Mouse (Mus musculus): ENCODE data around the gene Il1rl2. TPM values are rescaled to one million over a fixed set of nuclear protein-coding genes. Genes with fewer than 3 reads are reported as not detected.
A peak's percentile ranks its signal among the peaks of the same experiment; 100 is the strongest.

The Il1rl2 gene
- polyA plus RNA-seq, 1 experiment from 2014 or later = 6.1 TPM

DNA sequence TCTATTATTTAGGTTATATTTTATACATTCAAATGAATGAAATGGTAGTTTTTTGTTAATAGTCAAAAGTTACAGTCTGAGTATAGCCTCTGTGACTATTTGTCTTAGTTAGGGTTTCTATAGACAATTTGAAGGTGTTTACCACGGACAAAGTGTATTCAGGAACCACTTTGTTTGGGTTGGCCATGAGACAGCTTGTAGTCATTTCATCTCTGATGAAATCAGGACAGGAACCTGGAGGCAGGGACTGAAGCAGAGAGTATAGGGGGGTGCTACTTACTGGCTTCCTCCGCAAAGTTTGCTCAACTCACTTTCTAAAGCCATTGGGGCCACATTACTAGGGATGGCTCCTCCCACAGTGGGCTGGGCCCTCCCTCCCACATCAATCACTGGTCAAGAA lies 12.8 kb upstream of the Il1rl2 start:
- no peak overlapping the region for H3K9ac ChIP-seq (ENCODE audit: low read depth, low read length)
- no peak overlapping the region for H3K4me2 ChIP-seq (ENCODE audit: low read depth, low read length)
- no peak for DNase-seq (ENCODE audit: low spot score)
- H3K27me3 ChIP-seq (replicated peaks; ENCODE audit: control insufficient read depth, insufficient read depth, low read length) = no peaks in the 10 kb centered on the region
- no peak for ATAC-seq (ENCODE audit: low read depth)
- H3K36me3 ChIP-seq (ENCODE audit: control insufficient read depth, insufficient read depth, low read length) = no peaks in the 10 kb centered on the region; the same call in 1 of the 2 replicates
- WGBS = 75% methylated on average over 2 of the region's 2 CpGs
- H3K27ac ChIP-seq (replicated peaks; ENCODE audit: low read depth, low read length) = no peak overlapping the region
- H3K4me3 ChIP-seq (ENCODE audit: low read depth, low read length) = no peak overlapping the region
- no peaks in the 10 kb centered on the region for H3K9me3 ChIP-seq (ENCODE audit: control insufficient read depth, low read length)
- no peaks in the 10 kb centered on the region for H3K4me1 ChIP-seq (ENCODE audit: control insufficient read depth, insufficient read depth, low read length)

DNA sequence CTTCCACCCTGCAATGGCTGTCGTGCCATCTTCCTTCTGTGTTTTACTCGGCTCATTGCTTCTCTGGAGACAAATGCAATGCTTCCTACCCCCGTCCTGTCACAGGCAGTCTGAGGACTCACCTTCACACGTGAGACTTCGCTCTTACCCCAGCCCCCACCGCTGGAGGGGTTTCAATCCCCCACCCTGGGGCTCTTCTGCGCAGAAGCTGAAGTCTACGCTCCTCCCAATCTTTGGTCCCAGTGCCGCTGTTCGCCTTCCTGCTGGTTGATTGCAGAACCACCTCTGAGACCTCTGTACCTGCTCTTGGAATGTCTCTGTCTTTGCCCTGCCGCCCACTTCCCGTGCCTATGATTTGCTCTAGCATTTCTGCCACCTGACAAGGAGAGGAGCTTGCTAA lies 10.4 kb upstream of the Il1rl2 start:
- ATAC-seq (ENCODE audit: low read depth) = no peak
- Histone ChIP-seq H3K9me3 (ENCODE audit: control insufficient read depth, low read length) (no peaks in the 10 kb centered on the region), H3K4me3 (ENCODE audit: low read depth, low read length) (no peak overlapping the region), H3K4me1 (ENCODE audit: control insufficient read depth, insufficient read depth, low read length) (no peaks in the 10 kb centered on the region), H3K4me2 (ENCODE audit: low read depth, low read length) (no peak overlapping the region), H3K9ac (ENCODE audit: low read depth, low read length) (no peak overlapping the region), H3K27me3 (replicated peaks; ENCODE audit: control insufficient read depth, insufficient read depth, low read length) (no peaks in the 10 kb centered on the region), H3K27ac (replicated peaks; ENCODE audit: low read depth, low read length) (no peak overlapping the region), H3K36me3 (ENCODE audit: control insufficient read depth, insufficient read depth, low read length) (no peaks in the 10 kb centered on the region; the same call in 1 of the 2 replicates)
- WGBS = 74% methylated on average over 12 of the region's 12 CpGs
- no peak for DNase-seq (ENCODE audit: low spot score)

DNA sequence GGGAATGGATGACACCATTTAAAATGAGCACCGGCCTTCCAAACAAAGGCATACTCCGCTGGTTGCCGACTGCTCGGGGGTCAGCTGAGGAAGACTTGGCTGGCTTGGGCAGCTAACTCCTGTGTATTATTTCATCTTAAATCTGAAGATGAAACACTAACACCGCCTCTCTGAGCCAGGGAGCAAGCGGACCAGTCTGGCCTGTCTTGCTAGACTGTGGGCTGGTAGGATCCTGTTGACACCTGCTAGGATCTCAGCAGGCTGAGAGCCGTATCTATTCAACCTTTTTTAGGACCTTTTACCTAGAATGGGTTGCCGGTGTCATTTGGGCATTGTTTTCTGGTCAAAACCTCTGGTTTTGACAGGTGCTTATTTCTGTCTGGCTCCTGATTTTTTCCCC lies 6.8 kb upstream of the Il1rl2 start:
- DNase-seq (ENCODE audit: low spot score) (peak; percentile 52), ATAC-seq (ENCODE audit: low read depth) (no peak)
- Histone ChIP-seq H3K4me1 (ENCODE audit: control insufficient read depth, insufficient read depth, low read length) (no peaks in the 10 kb centered on the region), H3K4me3 (ENCODE audit: low read depth, low read length) (no peak overlapping the region), H3K27ac (replicated peaks; ENCODE audit: low read depth, low read length) (no peak overlapping the region), H3K9me3 (ENCODE audit: control insufficient read depth, low read length) (no peaks in the 10 kb centered on the region), H3K9ac (ENCODE audit: low read depth, low read length) (no peak overlapping the region), H3K4me2 (ENCODE audit: low read depth, low read length) (no peak overlapping the region), H3K36me3 (ENCODE audit: control insufficient read depth, insufficient read depth, low read length) (no peaks in the 10 kb centered on the region; the same call in 1 of the 2 replicates), H3K27me3 (replicated peaks; ENCODE audit: control insufficient read depth, insufficient read depth, low read length) (no peaks in the 10 kb centered on the region)
- 78% methylated on average over 8 of the region's 8 CpGs for WGBS

DNA sequence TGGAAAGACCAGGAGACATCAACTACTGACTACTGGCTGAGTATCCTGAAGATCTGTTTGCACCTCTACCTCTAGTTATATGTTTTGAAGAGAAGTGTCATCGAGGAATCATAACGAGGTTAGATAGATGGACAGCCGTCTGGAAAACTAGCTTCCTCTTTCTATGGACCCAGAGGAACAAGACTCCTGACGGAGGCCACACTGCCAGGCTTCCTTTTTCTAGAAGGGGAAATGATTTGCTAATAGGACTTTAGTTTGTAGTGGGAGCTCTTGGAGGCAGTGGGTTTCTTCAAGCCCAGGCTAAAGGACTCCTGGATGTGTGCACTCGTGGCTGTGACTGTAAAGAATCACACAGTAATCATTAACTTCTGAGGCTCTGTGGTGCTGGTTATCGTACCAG lies 2.6 kb upstream of the Il1rl2 start:
- no peak overlapping the region for H3K4me2 ChIP-seq (ENCODE audit: low read depth, low read length)
- no peak overlapping the region for H3K9ac ChIP-seq (ENCODE audit: low read depth, low read length)
- 76% methylated on average over 6 of the region's 6 CpGs for WGBS
- H3K27me3 ChIP-seq (replicated peaks; ENCODE audit: control insufficient read depth, insufficient read depth, low read length) = peaks cover 10% of the 10 kb centered on the region; the same call in 1 of the 2 replicates
- ATAC-seq (ENCODE audit: low read depth) = no peak
- H3K4me1 ChIP-seq (ENCODE audit: control insufficient read depth, insufficient read depth, low read length) = peaks cover 3% of the 10 kb centered on the region; the same call in 1 of the 2 replicates
- H3K9me3 ChIP-seq (ENCODE audit: control insufficient read depth, low read length) = no peaks in the 10 kb centered on the region
- no peaks in the 10 kb centered on the region for H3K36me3 ChIP-seq (ENCODE audit: control insufficient read depth, insufficient read depth, low read length)
- no peak overlapping the region for H3K27ac ChIP-seq (replicated peaks; ENCODE audit: low read depth, low read length)
- no peak overlapping the region for H3K4me3 ChIP-seq (ENCODE audit: low read depth, low read length)
- DNase-seq (ENCODE audit: low spot score) = no peak

DNA sequence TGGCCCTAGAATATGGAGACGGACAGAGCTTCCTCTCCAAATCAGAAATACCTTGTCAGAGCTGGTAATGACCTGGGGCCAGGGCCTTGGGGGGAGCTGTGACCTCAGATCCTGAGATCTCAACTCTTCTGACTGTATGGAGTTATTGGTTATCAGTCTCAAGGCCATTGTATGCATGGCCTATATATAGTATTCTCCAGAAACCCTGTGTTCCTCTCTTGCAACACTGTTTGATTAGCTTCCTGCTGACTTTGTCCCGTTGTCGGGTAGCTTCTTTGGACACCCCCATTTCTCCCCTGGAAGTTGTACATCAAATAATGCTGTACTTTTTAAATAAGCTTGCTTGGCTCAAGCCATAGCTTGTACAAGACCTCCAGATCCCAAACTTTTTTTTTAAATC lies 1.9 kb upstream of the Il1rl2 start:
- whole genome bisulfite sequencing = 93% methylated on average over 3 of the region's 3 CpGs
- Histone ChIP-seq H3K27ac (replicated peaks; ENCODE audit: low read depth, low read length) (no peak overlapping the region), H3K36me3 (ENCODE audit: control insufficient read depth, insufficient read depth, low read length) (no peaks in the 10 kb centered on the region), H3K27me3 (replicated peaks; ENCODE audit: control insufficient read depth, insufficient read depth, low read length) (peaks cover 10% of the 10 kb centered on the region; the same call in 1 of the 2 replicates), H3K4me3 (ENCODE audit: low read depth, low read length) (no peak overlapping the region), H3K9me3 (ENCODE audit: control insufficient read depth, low read length) (no peaks in the 10 kb centered on the region), H3K9ac (ENCODE audit: low read depth, low read length) (no peak overlapping the region), H3K4me2 (ENCODE audit: low read depth, low read length) (no peak overlapping the region), H3K4me1 (ENCODE audit: control insufficient read depth, insufficient read depth, low read length) (peaks cover 3% of the 10 kb centered on the region; the same call in 1 of the 2 replicates)
- DNase-seq (ENCODE audit: low spot score) = no peak
- no peak for ATAC-seq (ENCODE audit: low read depth)

DNA sequence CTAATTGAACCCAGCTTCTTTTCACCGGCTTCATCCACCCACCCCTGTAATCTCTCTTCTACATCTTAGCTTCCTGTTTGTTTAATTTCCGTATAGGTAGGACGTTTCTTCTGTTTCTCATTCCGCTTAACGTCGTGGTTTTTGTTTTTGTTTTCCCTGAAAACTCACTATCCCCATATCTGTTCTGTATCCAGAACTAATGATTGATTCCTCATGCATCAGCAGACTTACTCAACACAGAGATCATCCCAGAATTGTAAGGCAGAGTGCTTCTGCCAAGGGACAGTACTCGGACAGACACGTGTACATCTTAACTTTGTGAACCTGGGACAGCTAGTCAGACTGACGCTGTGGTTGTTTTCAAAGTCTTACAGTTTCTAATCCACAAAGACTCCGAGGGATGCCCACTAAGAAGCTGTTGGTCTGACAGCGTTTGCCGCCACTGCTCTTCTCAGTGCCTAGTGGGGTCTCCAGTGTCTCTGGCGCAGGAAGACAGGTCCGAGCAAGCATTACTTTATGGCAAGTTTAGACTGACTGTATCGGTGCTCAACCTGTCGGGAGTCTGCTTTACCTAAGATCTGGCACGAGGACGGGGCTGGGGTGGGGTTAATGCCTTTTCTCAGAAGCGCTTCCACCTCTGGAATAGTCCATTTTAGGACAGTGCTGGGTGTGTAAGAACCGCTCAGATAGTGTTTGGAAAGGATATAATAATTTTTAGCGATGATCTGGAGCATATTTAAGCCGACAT lies 719 bp downstream of the Il1rl2 start:
- no peak overlapping the region; the same call in 1 of the 2 replicates for H3K27ac ChIP-seq (replicated peaks; ENCODE audit: low read depth, low read length)
- H3K36me3 ChIP-seq (ENCODE audit: control insufficient read depth, insufficient read depth, low read length) = no peaks in the 10 kb centered on the region
- H3K9me3 ChIP-seq (ENCODE audit: control insufficient read depth, low read length) = no peaks in the 10 kb centered on the region
- WGBS = 4% methylated on average over 22 of the region's 22 CpGs
- no peak; the same call in 1 of the 2 replicates for ATAC-seq (ENCODE audit: low read depth)
- H3K27me3 ChIP-seq (replicated peaks; ENCODE audit: control insufficient read depth, insufficient read depth, low read length) = peaks cover 10% of the 10 kb centered on the region; the same call in 1 of the 2 replicates
- peak overlapping the region; percentile 61 for H3K9ac ChIP-seq (ENCODE audit: low read depth, low read length)
- peak overlapping the region; percentile 80 for H3K4me2 ChIP-seq (ENCODE audit: low read depth, low read length)
- peak overlapping the region; percentile 43 for H3K4me3 ChIP-seq (ENCODE audit: low read depth, low read length)
- DNase-seq (ENCODE audit: low spot score) = peak; percentile 58
- peaks cover 3% of the 10 kb centered on the region; the same call in 1 of the 2 replicates for H3K4me1 ChIP-seq (ENCODE audit: control insufficient read depth, insufficient read depth, low read length)

DNA sequence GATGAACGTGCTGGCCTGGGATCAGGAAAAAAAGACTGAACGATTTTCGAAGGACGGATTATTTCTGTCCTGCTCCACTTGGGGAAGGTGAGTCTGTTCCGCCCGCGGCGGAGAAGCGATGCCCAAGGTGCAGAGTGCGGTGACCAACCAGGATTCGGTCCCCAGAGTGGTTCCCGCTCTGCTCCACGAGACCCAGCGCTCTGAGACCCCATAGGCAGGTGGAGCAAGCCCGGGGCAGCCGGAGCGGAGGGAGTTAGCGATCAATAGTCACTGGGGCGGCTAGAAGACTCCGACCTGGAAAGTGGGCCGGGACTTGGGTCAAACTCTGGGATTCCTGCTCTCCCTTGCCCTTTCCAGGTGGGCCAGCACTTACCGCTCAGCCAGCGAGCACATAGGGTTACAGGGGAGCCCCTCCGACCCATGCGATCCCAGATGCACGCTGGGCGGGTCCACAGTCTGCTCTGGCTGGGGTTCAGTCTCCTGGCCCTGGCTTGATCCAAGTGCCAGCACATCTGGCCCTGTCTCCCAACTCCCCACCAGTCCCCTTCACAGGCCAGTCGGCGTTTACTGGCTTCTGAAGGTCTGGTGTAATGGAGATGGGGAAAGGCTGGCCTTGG lies 1.4 kb downstream of the Il1rl2 start:
- H3K27ac ChIP-seq (replicated peaks; ENCODE audit: low read depth, low read length) = no peak overlapping the region
- peak overlapping the region; percentile 61 for H3K9ac ChIP-seq (ENCODE audit: low read depth, low read length)
- WGBS = 2% methylated on average over 25 of the region's 29 CpGs
- peaks cover 3% of the 10 kb centered on the region; the same call in 1 of the 2 replicates for H3K4me1 ChIP-seq (ENCODE audit: control insufficient read depth, insufficient read depth, low read length)
- ATAC-seq (ENCODE audit: low read depth) (peak; percentile 33; the same call in 1 of the 2 replicates), DNase-seq (ENCODE audit: low spot score) (no peak)
- H3K4me2 ChIP-seq (ENCODE audit: low read depth, low read length) = peak overlapping the region; percentile 80
- H3K27me3 ChIP-seq (replicated peaks; ENCODE audit: control insufficient read depth, insufficient read depth, low read length) = peaks cover 10% of the 10 kb centered on the region; the same call in 1 of the 2 replicates
- H3K36me3 ChIP-seq (ENCODE audit: control insufficient read depth, insufficient read depth, low read length) = no peaks in the 10 kb centered on the region
- peak overlapping the region; percentile 43 for H3K4me3 ChIP-seq (ENCODE audit: low read depth, low read length)
- no peaks in the 10 kb centered on the region for H3K9me3 ChIP-seq (ENCODE audit: control insufficient read depth, low read length)

DNA sequence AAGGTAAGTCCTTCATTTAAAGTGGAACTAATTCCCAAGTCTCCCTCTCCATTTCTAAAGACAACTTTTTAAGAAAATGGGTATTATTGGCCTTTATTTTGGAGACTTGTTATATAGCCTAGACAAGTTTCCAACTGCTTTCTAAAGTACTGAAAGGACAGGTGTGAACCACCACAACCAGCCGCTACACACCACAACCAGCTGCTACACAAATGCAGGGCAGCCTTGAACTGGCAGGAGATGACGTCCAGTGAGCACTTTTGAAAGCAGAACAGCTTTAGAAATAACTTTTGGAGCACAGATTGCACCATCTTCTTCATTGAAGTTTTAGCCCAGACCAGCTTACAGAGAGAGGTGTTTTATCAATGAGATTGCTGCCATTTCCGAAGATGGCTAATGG lies 3.2 kb downstream of the Il1rl2 start:
- ATAC-seq (ENCODE audit: low read depth) = no peak
- Histone ChIP-seq H3K27me3 (replicated peaks; ENCODE audit: control insufficient read depth, insufficient read depth, low read length) (peaks cover 10% of the 10 kb centered on the region; the same call in 1 of the 2 replicates), H3K4me1 (ENCODE audit: control insufficient read depth, insufficient read depth, low read length) (peaks cover 3% of the 10 kb centered on the region; the same call in 1 of the 2 replicates), H3K36me3 (ENCODE audit: control insufficient read depth, insufficient read depth, low read length) (no peaks in the 10 kb centered on the region), H3K4me2 (ENCODE audit: low read depth, low read length) (no peak overlapping the region), H3K4me3 (ENCODE audit: low read depth, low read length) (no peak overlapping the region), H3K9me3 (ENCODE audit: control insufficient read depth, low read length) (no peaks in the 10 kb centered on the region), H3K9ac (ENCODE audit: low read depth, low read length) (no peak overlapping the region), H3K27ac (replicated peaks; ENCODE audit: low read depth, low read length) (no peak overlapping the region)
- 83% methylated on average over 3 of the region's 3 CpGs for WGBS
- DNase-seq (ENCODE audit: low spot score) = no peak

All from embryonic facial prominence, embryonic 14.5 days (tissue).